In genomic region chr13:17983194-17983593, GRCm38 (mm10) we compare ENCODE assay signal across 8 mouse cellular contexts. TPM values are rescaled to one million over a fixed set of nuclear protein-coding genes. Genes with fewer than 3 reads are reported as not detected.
DNase-seq lines count a peak whose midpoint lies in the region; ATAC-seq lines count a peak whose summit lies in the region.

No protein-coding gene starts in this region.

- WGBS in midbrain, embryonic 13.5 days: 53% methylated on average over 4 of the region's 4 CpGs
- 52% methylated on average over 4 of the region's 4 CpGs for WGBS in midbrain, embryonic 15.5 days

- no peaks in the 10 kb centered on the region for H3K9me3 ChIP-seq in midbrain, embryonic 13.5 days
- no peaks in the 10 kb centered on the region for H3K9me3 ChIP-seq in midbrain, embryonic 15.5 days

- H3K4me3 ChIP-seq in midbrain, embryonic 13.5 days (replicated peaks): no peak overlapping the region
- no peak overlapping the region for H3K4me3 ChIP-seq in midbrain, embryonic 15.5 days

- peak; percentile 37; the same call in 1 of the 2 replicates for ATAC-seq in midbrain, embryonic 13.5 days
- ATAC-seq in midbrain, embryonic 15.5 days (replicated peaks): no peak
- no peak for ATAC-seq in erythroblast, adult 5-6 weeks (replicated peaks; ENCODE audit: low FRiP score, poor library complexity, severe bottlenecking)

- no peaks in the 10 kb centered on the region for H3K27me3 ChIP-seq in midbrain, embryonic 13.5 days
- no peaks in the 10 kb centered on the region for H3K27me3 ChIP-seq in midbrain, embryonic 15.5 days (replicated peaks)

- H3K9ac ChIP-seq in midbrain, embryonic 13.5 days (replicated peaks): no peak overlapping the region
- H3K9ac ChIP-seq in midbrain, embryonic 15.5 days: no peak overlapping the region

- no peak overlapping the region for H3K4me2 ChIP-seq in midbrain, embryonic 13.5 days (replicated peaks)
- no peak overlapping the region for H3K4me2 ChIP-seq in midbrain, embryonic 15.5 days

- no peak overlapping the region for H3K27ac ChIP-seq in midbrain, embryonic 13.5 days
- H3K27ac ChIP-seq in midbrain, embryonic 15.5 days: no peak overlapping the region

- no peaks in the 10 kb centered on the region for H3K4me1 ChIP-seq in midbrain, embryonic 13.5 days (replicated peaks)
- H3K4me1 ChIP-seq in midbrain, embryonic 15.5 days: no peaks in the 10 kb centered on the region

- DNase-seq in Muller cell, postnatal 12 days (ENCODE audit: inconsistent ontology term): peak; percentile 37
- peak; percentile 21 to 40 for DNase-seq in cerebellum, adult 18-20 months
- DNase-seq in frontal cortex, postnatal 25 days (ENCODE audit: low spot score in 2 of 2): peak; percentile 42 to 52
- DNase-seq in layer of hippocampus, postnatal 25 days (ENCODE audit: extremely low spot score in 1 of 2, low spot score in 1 of 2): peak; percentile 42 to 58
- DNase-seq in naive thymus-derived CD4-positive, alpha-beta T cell, adult 2 months (ENCODE audit: low read depth): peak; percentile 57

- H3K36me3 ChIP-seq in midbrain, embryonic 13.5 days: peaks cover 51% of the 10 kb centered on the region
- peaks cover 12% of the 10 kb centered on the region; the same call in 1 of the 2 replicates for H3K36me3 ChIP-seq in midbrain, embryonic 15.5 days (replicated peaks)

RNA-seq across cellular contexts. Expression of gene Yae1d1, which starts 10.0 kb away (rescaled TPM):
- 99.6 and 104 TPM in 2 replicates for polyA plus RNA-seq in midbrain, embryonic 13.5 days (2015; fragmentation: Nextera tagmentation; extraction: Ambion mirVana)
- 83.0 and 84.4 TPM in 2 replicates for polyA plus RNA-seq in midbrain, embryonic 15.5 days (2015; fragmentation: Nextera tagmentation; extraction: Ambion mirVana)
- total RNA-seq in layer of hippocampus, postnatal 25 days (2021): 10 to 100 TPM; 23.6 to 23.9 TPM
- 0.77 and 1.9 TPM in 2 replicates for total RNA-seq in erythroblast, adult 5-6 weeks (2015; ENCODE audit: low replicate concordance)
- total RNA-seq in erythroblast, adult 5-6 weeks (2017; ENCODE audit: low replicate concordance): 0.68 and 1.7 TPM in 2 replicates

RNA-seq across cellular contexts. Expression of gene Rala, which starts 39.2 kb away (rescaled TPM):
- 178 and 186 TPM in 2 replicates for polyA plus RNA-seq in midbrain, embryonic 13.5 days (2015; fragmentation: Nextera tagmentation; extraction: Ambion mirVana)
- polyA plus RNA-seq in midbrain, embryonic 15.5 days (2015; fragmentation: Nextera tagmentation; extraction: Ambion mirVana): 199 and 222 TPM in 2 replicates
- 10 to 100 TPM; 65.3 to 66.6 TPM for total RNA-seq in layer of hippocampus, postnatal 25 days (2021)
- total RNA-seq in erythroblast, adult 5-6 weeks (2015; ENCODE audit: low replicate concordance): 7.1 and 12.1 TPM in 2 replicates
- 5.9 and 6.6 TPM in 2 replicates for total RNA-seq in erythroblast, adult 5-6 weeks (2017; ENCODE audit: low replicate concordance)

Comparison
In these comparisons a context has a peak if more than half of its experiments do, and no peak if none do; other contexts are left out.
1. RNA of gene Yae1d1, which starts 10.0 kb away (total RNA-seq): 23.6 to 23.9 TPM in layer of hippocampus, postnatal 25 days; 0.68 to 1.9 TPM in erythroblast, adult 5-6 weeks; every median in the first group is over 4 times any median in the second.
2. RNA of gene Rala, which starts 39.2 kb away (total RNA-seq): 65.3 to 66.6 TPM in layer of hippocampus, postnatal 25 days; 5.9 to 12.1 TPM in erythroblast, adult 5-6 weeks; every median in the first group is over 4 times any median in the second.
3. Peak in every context shown above with its lines, with median percentiles within 50 percentile points of each other: DNase-seq.